In genomic region chr13:51658094-51658493, GRCm38 (mm10) we compare ENCODE assay signal across 24 mouse cellular contexts. TPM values are rescaled to one million over a fixed set of nuclear protein-coding genes. Genes with fewer than 3 reads are reported as not detected.
DNase-seq lines count a peak whose midpoint lies in the region; ATAC-seq and TF ChIP-seq lines count a peak whose summit lies in the region.
"Had no signal": no experiment of that assay in that cellular context is flagged by ENCODE, and none has a peak within 500 bp of the region (broad histone marks: within the 10 kb centered on the region; RNA-seq: fewer than 3 reads in every experiment).

No protein-coding gene starts in this region.

- TF ChIP-seq POLR2A in CH12.LX (IDR thresholded peaks at IDR 0.05; ENCODE audit: low read depth, low read length) (no peak), MEL (IDR thresholded peaks at IDR 0.05; ENCODE audit: control insufficient read depth in 1 of 2, insufficient read depth in 1 of 2, low read depth in 1 of 2, low read length in 2 of 2, poor library complexity in 1 of 2) (no peak)
- no peak for TF ChIP-seq POLR2A in lung, adult 2 months (IDR thresholded peaks at IDR 0.05; ENCODE audit: borderline replicate concordance, extremely low read depth, low read depth, low read length)

- ATAC-seq in megakaryocyte progenitor cell, adult 5-6 weeks (replicated peaks; ENCODE audit: poor library complexity): 0 out of 2 replicates have a peak, but pooled peaks have one; percentile 42
- no peak for ATAC-seq in intestine, postnatal 0 days
- ATAC-seq: forebrain, embryonic 14.5 days; forebrain, embryonic 16.5 days had no signal

- TF ChIP-seq CTCF in CH12.LX (conservative IDR thresholded peaks at IDR 0.05 in 1 of 2, IDR thresholded peaks at IDR 0.05 in 1 of 2; ENCODE audit: low read depth in 2 of 2, low read length in 2 of 2): no peak
- TF ChIP-seq CTCF in MEL (IDR thresholded peaks at IDR 0.05 in 2 of 3, conservative IDR thresholded peaks at IDR 0.05 in 1 of 3; ENCODE audit: control insufficient read depth in 1 of 3, insufficient read depth in 1 of 3, low read depth in 2 of 3, low read length in 3 of 3, poor library complexity in 1 of 3, severe bottlenecking in 1 of 3): no peak
- TF ChIP-seq CTCF in intestine, postnatal 0 days (IDR thresholded peaks at IDR 0.05; ENCODE audit: low read depth): no peak
- TF ChIP-seq CTCF in lung, adult 2 months (IDR thresholded peaks at IDR 0.05; ENCODE audit: insufficient read depth, low read length): no peak

- H3K4me3 ChIP-seq in CH12.LX (replicated peaks in 1 of 3; ENCODE audit: low read depth in 2 of 3, low read length in 2 of 3, poor library complexity in 1 of 3): no peak overlapping the region
- H3K4me3 ChIP-seq in MEL (ENCODE audit: control insufficient read depth in 1 of 2, insufficient read depth in 1 of 2, low read depth in 2 of 2, low read length in 2 of 2): no peak overlapping the region
- no peak overlapping the region for H3K4me3 ChIP-seq in intestine, postnatal 0 days (ENCODE audit: low read depth, low read length)
- no peak overlapping the region for H3K4me3 ChIP-seq in lung, adult 2 months (replicated peaks; ENCODE audit: extremely low read depth, low read depth, low read length)
- H3K4me3 ChIP-seq: embryonic facial prominence, embryonic 13.5 days; embryonic facial prominence, embryonic 15.5 days; erythroblast, embryonic 14.5 days; forebrain, embryonic 10.5 days; forebrain, embryonic 12.5 days had no signal

- 83% methylated on average over 3 of the region's 3 CpGs for WGBS in intestine, postnatal 0 days
- 86% methylated on average over 3 of the region's 3 CpGs for WGBS in lung, adult 2 months

- peak overlapping the region; percentile 24; the same call in 1 of the 2 replicates for H3K27ac ChIP-seq in CH12.LX (ENCODE audit: insufficient read depth, low read depth)
- no peak overlapping the region for H3K27ac ChIP-seq in MEL (ENCODE audit: control insufficient read depth, low read depth, low read length)
- no peak overlapping the region for H3K27ac ChIP-seq in intestine, postnatal 0 days (ENCODE audit: low read depth, low read length)
- H3K27ac ChIP-seq: embryonic facial prominence, embryonic 13.5 days; embryonic facial prominence, embryonic 15.5 days; forebrain, embryonic 10.5 days; forebrain, embryonic 12.5 days had no signal

- TF ChIP-seq EP300 in CH12.LX (IDR thresholded peaks at IDR 0.05; ENCODE audit: low read length) (no peak), MEL (IDR thresholded peaks at IDR 0.05; ENCODE audit: low read depth in 1 of 2, low read length in 2 of 2) (no peak)

- H3K4me1 ChIP-seq in CH12.LX (ENCODE audit: control insufficient read depth in 1 of 2, insufficient read depth in 2 of 2) (peaks cover 2 to 5% of the 10 kb centered on the region in 2 experiments; a peak in 3 of 4 replicates), MEL (ENCODE audit: control insufficient read depth in 1 of 2, insufficient read depth in 2 of 2, low read length in 2 of 2) (no peaks in the 10 kb centered on the region)
- H3K4me1 ChIP-seq in intestine, postnatal 0 days (replicated peaks; ENCODE audit: control insufficient read depth, insufficient read depth, low read length): no peaks in the 10 kb centered on the region
- no peaks in the 10 kb centered on the region for H3K4me1 ChIP-seq in lung, adult 2 months (ENCODE audit: control insufficient read depth, insufficient read depth, low read length)
- H3K4me1 ChIP-seq: embryonic facial prominence, embryonic 13.5 days; embryonic facial prominence, embryonic 15.5 days; forebrain, embryonic 10.5 days; forebrain, embryonic 12.5 days had no signal

- TF ChIP-seq RAD21 in CH12.LX (IDR thresholded peaks at IDR 0.05; ENCODE audit: low read depth, low read length) (no peak), MEL (IDR thresholded peaks at IDR 0.05; ENCODE audit: low read depth, low read length) (no peak)

- H3K79me2 ChIP-seq in CH12.LX (replicated peaks; ENCODE audit: control insufficient read depth, extremely low read depth, insufficient read depth, poor library complexity, severe bottlenecking): peaks cover 11% of the 10 kb centered on the region
- peaks cover 9% of the 10 kb centered on the region; the same call in 1 of the 2 replicates for H3K79me2 ChIP-seq in MEL (ENCODE audit: control insufficient read depth, insufficient read depth, low read length, poor library complexity)

- dilution Hi-C loops in CH12.LX (cut with MboI; ENCODE audit: extremely low pct_ligation_motif_present, extremely low pct_unique_long_range_greater_than_20kb, low sequenced_read_pairs): no loop called here

- H3K9me3 ChIP-seq in CH12.LX (replicated peaks; ENCODE audit: low read length) (no peaks in the 10 kb centered on the region), MEL (replicated peaks; ENCODE audit: insufficient read depth, low read length) (no peaks in the 10 kb centered on the region)
- no peaks in the 10 kb centered on the region for H3K9me3 ChIP-seq in intestine, postnatal 0 days (ENCODE audit: control insufficient read depth)
- H3K9me3 ChIP-seq: embryonic facial prominence, embryonic 13.5 days; embryonic facial prominence, embryonic 15.5 days; forebrain, embryonic 10.5 days; forebrain, embryonic 12.5 days; G1E had no signal

- peaks cover 74 to 91% of the 10 kb centered on the region in 2 experiments for H3K36me3 ChIP-seq in CH12.LX (replicated peaks in 1 of 2; ENCODE audit: control insufficient read depth in 1 of 2, insufficient read depth in 1 of 2, low read length in 1 of 2)
- H3K36me3 ChIP-seq in MEL (ENCODE audit: control insufficient read depth in 1 of 2, insufficient read depth in 2 of 2, low read length in 2 of 2): peaks cover 0 to 36% of the 10 kb centered on the region in 2 experiments; a peak in 2 of 4 replicates
- H3K36me3 ChIP-seq in intestine, postnatal 0 days (ENCODE audit: control insufficient read depth, insufficient read depth): peaks cover 88% of the 10 kb centered on the region

- H3K27me3 ChIP-seq in CH12.LX (replicated peaks) (no peaks in the 10 kb centered on the region), MEL (ENCODE audit: control insufficient read depth in 1 of 2, insufficient read depth in 2 of 2, low read length in 2 of 2) (no peaks in the 10 kb centered on the region)
- no peaks in the 10 kb centered on the region for H3K27me3 ChIP-seq in intestine, postnatal 0 days (replicated peaks; ENCODE audit: control insufficient read depth, insufficient read depth, low read length)
- H3K27me3 ChIP-seq: embryonic facial prominence, embryonic 13.5 days; embryonic facial prominence, embryonic 15.5 days; forebrain, embryonic 12.5 days had no signal

- no peak for DNase-seq in CH12.LX (ENCODE audit: extremely low read depth)
- peak; percentile 36 for DNase-seq in MEL (ENCODE audit: low read depth, low spot score)
- DNase-seq in frontal cortex, postnatal 25 days (ENCODE audit: low spot score in 2 of 2): no peak
- DNase-seq in lung, adult 2 months: no peak
- DNase-seq: adrenal gland, adult 2 months; adrenal gland, postnatal 10 days; adrenal gland, postnatal 25 days; cerebellum, adult 11 months; cerebellum, adult 18-20 months; cerebellum, adult 8-10 months; cerebellum, adult 9-11 months; cerebellum, postnatal 14 days; cerebellum, postnatal 36 days; embryo, embryonic 11 days had no signal

- in situ Hi-C loops in CH12.LX (cut with MboI; ENCODE audit: low pct_ligation_motif_present, low pct_unique_long_range_greater_than_20kb, low sequenced_read_pairs): no loop called here

- H3K9ac ChIP-seq in CH12.LX (ENCODE audit: insufficient read depth, low read depth) (no peak overlapping the region), MEL (ENCODE audit: control insufficient read depth, low read depth, low read length, poor library complexity, severe bottlenecking) (no peak overlapping the region)
- H3K9ac ChIP-seq in intestine, postnatal 0 days (ENCODE audit: low read depth, low read length): no peak overlapping the region
- H3K9ac ChIP-seq: embryonic facial prominence, embryonic 13.5 days; embryonic facial prominence, embryonic 15.5 days; forebrain, embryonic 12.5 days had no signal

- no peak overlapping the region for H3K4me2 ChIP-seq in CH12.LX (ENCODE audit: insufficient read depth, low read depth, poor library complexity, severe bottlenecking)
- H3K4me2 ChIP-seq in intestine, postnatal 0 days (replicated peaks; ENCODE audit: low read depth): no peak overlapping the region
- H3K4me2 ChIP-seq: embryonic facial prominence, embryonic 13.5 days; embryonic facial prominence, embryonic 15.5 days; forebrain, embryonic 12.5 days had no signal

TF ChIP-seq in CH12.LX, 34 proteins besides CTCF, POLR2A, EP300 and RAD21 (continues in another document):
- TF ChIP-seq ZC3H11A (IDR thresholded peaks at IDR 0.05; ENCODE audit: low read depth, low read length) (no peak), MAFK (IDR thresholded peaks at IDR 0.05; ENCODE audit: insufficient replicate concordance, low read length) (no peak), RCOR1 (conservative IDR thresholded peaks at IDR 0.05; ENCODE audit: low read depth, low read length) (no peak), PAX5 (IDR thresholded peaks at IDR 0.05; ENCODE audit: low read length) (no peak)

TF ChIP-seq in MEL, 35 proteins besides CTCF, POLR2A, EP300 and RAD21:
- TF ChIP-seq GABPA (IDR thresholded peaks at IDR 0.05; ENCODE audit: low read depth, low read length): no peak

RNA-seq across cellular contexts. Expression of gene Secisbp2, which starts 6.6 kb away (rescaled TPM):
- 23.2 and 26.6 TPM in 2 replicates for total RNA-seq in CH12.LX (2012; rRNA removed)
- total RNA-seq in CH12.LX (2014; rRNA removed): 22.9 and 24.4 TPM in 2 replicates
- polyA plus RNA-seq in CH12.LX (2012; ENCODE audit: insufficient read length, low read depth): 25.6 and 28.8 TPM in 2 replicates
- total RNA-seq in MEL (2012; rRNA removed): 23.4 and 26.0 TPM in 2 replicates
- polyA plus RNA-seq in MEL (2012; ENCODE audit: insufficient read depth in 1 of 2, insufficient read length in 2 of 2, low read depth in 1 of 2, low replicate concordance in 2 of 2, missing spikeins in 1 of 2): 10 to 100 TPM; 28.5 to 76.4 TPM
- 13.9 and 15.9 TPM in 2 replicates for total RNA-seq in megakaryocyte progenitor cell, adult 5-6 weeks (2015)
- total RNA-seq in megakaryocyte progenitor cell, adult 5-6 weeks (2017): 24.6 and 25.0 TPM in 2 replicates
- 20.2 and 26.1 TPM in 2 replicates for polyA plus RNA-seq in intestine, postnatal 0 days (2015; fragmentation: Nextera tagmentation; extraction: Ambion mirVana)
- 18.1 and 21.3 TPM in 2 replicates for polyA plus RNA-seq in lung, adult 2 months (2012; rRNA removed)

RNA-seq across cellular contexts. Expression of gene Cks2, which starts 13.1 kb away (rescaled TPM):
- total RNA-seq in CH12.LX (2012; rRNA removed) (142 and 192 TPM in 2 replicates), CH12.LX (2014; rRNA removed) (465 and 486 TPM in 2 replicates), MEL (2012; rRNA removed) (297 and 388 TPM in 2 replicates)
- polyA plus RNA-seq in CH12.LX (2012; ENCODE audit: insufficient read length, low read depth) (143 and 154 TPM in 2 replicates), MEL (2012; ENCODE audit: insufficient read depth in 1 of 2, insufficient read length in 2 of 2, low read depth in 1 of 2, low replicate concordance in 2 of 2, missing spikeins in 1 of 2) (100 to 1,000 TPM; 243 to 846 TPM)
- 499 and 603 TPM in 2 replicates for total RNA-seq in megakaryocyte progenitor cell, adult 5-6 weeks (2015)
- total RNA-seq in megakaryocyte progenitor cell, adult 5-6 weeks (2017): 233 and 253 TPM in 2 replicates
- polyA plus RNA-seq in intestine, postnatal 0 days (2015; fragmentation: Nextera tagmentation; extraction: Ambion mirVana): 109 and 119 TPM in 2 replicates
- 4.7 and 4.8 TPM in 2 replicates for polyA plus RNA-seq in lung, adult 2 months (2012; rRNA removed)

Comparison
In these comparisons a context has a peak if more than half of its experiments do, and no peak if none do; other contexts are left out.
1. RNA of gene Cks2, which starts 13.1 kb away (polyA plus RNA-seq): 243 to 846 TPM in MEL, 143 to 154 TPM in CH12.LX and 109 to 119 TPM in intestine, postnatal 0 days; 4.7 to 4.8 TPM in lung, adult 2 months; every median in the first group is over 10 times any median in the second.